Mouse (Mus musculus) kidney, embryonic 16.5 days (tissue): ENCODE data around the gene Plppr2. TPM values are rescaled to one million over a fixed set of nuclear protein-coding genes. Genes with fewer than 3 reads are reported as not detected.

Experiments used
- ATAC-seq: fragments of 200-750 bp; cut with Nextera tagmentation; 2 replicates; pipeline ENCODE4 v1.8.0; 2017; ENCODE audit warnings: moderate TSS enrichment; ENCODE audit not compliant: low FRiP score, low TSS enrichment
- H3K27ac ChIP-seq: fragments of 300-500 bp; sonication (generic); 2 replicates; pipeline ENCODE4 v1.5.1; 2014; ENCODE audit warnings: low read length
- H3K27me3 ChIP-seq: fragments of 300-500 bp; sonication (generic); 2 replicates; pipeline ENCODE4 v1.6.1; 2014; ENCODE audit warnings: low read length, control low read depth, mixed read lengths; ENCODE audit not compliant: insufficient read depth
- H3K36me3 ChIP-seq: fragments of 300-500 bp; sonication (generic); 2 replicates; pipeline ENCODE4 v1.6.1; 2014; ENCODE audit warnings: low read length, control low read depth, mixed read lengths; ENCODE audit not compliant: insufficient read depth
- H3K4me1 ChIP-seq: fragments of 300-500 bp; sonication (generic); 2 replicates; pipeline ENCODE4 v1.6.1; 2014; ENCODE audit warnings: low read length, control low read depth, mixed read lengths; ENCODE audit not compliant: insufficient read depth
- H3K4me2 ChIP-seq: fragments of 300-500 bp; sonication (generic); replicated peaks from 2 replicates; pipeline ENCODE4 v1.6.1; 2014; ENCODE audit warnings: low read depth, low read length
- H3K4me3 ChIP-seq: fragments of 300-500 bp; sonication (generic); 2 replicates; pipeline ENCODE4 v1.5.1; 2014; ENCODE audit warnings: mild to moderate bottlenecking, low read length
- H3K9ac ChIP-seq: fragments of 300-500 bp; sonication (generic); replicated peaks from 2 replicates; pipeline ENCODE4 v1.6.1; 2014; ENCODE audit warnings: low read length
- H3K9me3 ChIP-seq: fragments of 300-500 bp; sonication (generic); 2 replicates; pipeline ENCODE4 v1.6.1; 2016; ENCODE audit warnings: low read length, control low read depth
- WGBS: fragments of 180-500 bp; shearing (Covaris S2); extraction: QIAGEN DNeasy Blood & Tissue Kit; methylation state at CpG from one replicate; pipeline ENCODE4 v1.1.7; 2014; 5-methylcytosine and 5-hydroxymethylcytosine counted together
- polyA plus RNA-seq: library from polyadenylated mRNA; unstranded; fragments of >200 nt; fragmentation: Nextera tagmentation; extraction: Ambion mirVana; gene quantifications from 2 replicates; pipeline ENCODE4 v1.2.1, GENCODE M21; 2015

Gene Plppr2
- polyA plus RNA-seq, 1 experiment from 2014 or later = 10.4 TPM

- Histone ChIP-seq H3K9ac (no peak overlapping the region), H3K27me3 (peaks cover 10% of the 10 kb centered on the region; the same call in 1 of the 2 replicates), H3K27ac (no peak overlapping the region), H3K4me1 (peaks cover 43% of the 10 kb centered on the region), H3K9me3 (no peaks in the 10 kb centered on the region), H3K36me3 (peaks cover 7% of the 10 kb centered on the region; the same call in 1 of the 2 replicates), H3K4me2 (no peak overlapping the region), H3K4me3 (no peak overlapping the region)
- WGBS = 77% methylated on average over 5 of the region's 5 CpGs
- ATAC-seq = no peak
These were observed 21.5 kb downstream of the Plppr2 start for GRCm38 (mm10) chr9:21958372-21958771.

GRCm38 (mm10) chr9:21959244-21959643 lies 22.4 kb downstream of the Plppr2 start:
- Histone ChIP-seq H3K9ac (no peak overlapping the region), H3K4me1 (peaks cover 49% of the 10 kb centered on the region), H3K36me3 (peaks cover 7% of the 10 kb centered on the region; the same call in 1 of the 2 replicates), H3K9me3 (no peaks in the 10 kb centered on the region), H3K4me2 (no peak overlapping the region), H3K27ac (no peak overlapping the region), H3K27me3 (peaks cover 10% of the 10 kb centered on the region; the same call in 1 of the 2 replicates), H3K4me3 (no peak overlapping the region)
- no peak for ATAC-seq
- WGBS = 84% methylated on average over 7 of the region's 7 CpGs

GRCm38 (mm10) chr9:21960135-21960534 lies 23.3 kb downstream of the Plppr2 start:
- Histone ChIP-seq H3K36me3 (peaks cover 7% of the 10 kb centered on the region; the same call in 1 of the 2 replicates), H3K9ac (peak overlapping the region; percentile 35; the same call in 1 of the 2 replicates), H3K27ac (peak overlapping the region; percentile 69; the same call in 1 of the 2 replicates), H3K4me2 (peak overlapping the region; percentile 93), H3K4me1 (peaks cover 49% of the 10 kb centered on the region), H3K27me3 (peaks cover 10% of the 10 kb centered on the region; the same call in 1 of the 2 replicates), H3K4me3 (peak overlapping the region; percentile 13; the same call in 1 of the 2 replicates), H3K9me3 (no peaks in the 10 kb centered on the region)
- 31% methylated on average over 9 of the region's 9 CpGs for WGBS
- no peak for ATAC-seq

- Histone ChIP-seq H3K27me3 (peaks cover 10% of the 10 kb centered on the region; the same call in 1 of the 2 replicates), H3K9ac (peak overlapping the region; percentile 35; the same call in 1 of the 2 replicates), H3K9me3 (no peaks in the 10 kb centered on the region), H3K4me1 (peaks cover 49% of the 10 kb centered on the region), H3K36me3 (peaks cover 7% of the 10 kb centered on the region; the same call in 1 of the 2 replicates), H3K4me3 (peak overlapping the region; percentile 15; the same call in 1 of the 2 replicates), H3K27ac (peak overlapping the region; percentile 69; the same call in 1 of the 2 replicates), H3K4me2 (peak overlapping the region; percentile 93)
- ATAC-seq = no peak
- WGBS = 8% methylated on average over 26 of the region's 26 CpGs
These were observed 23.9 kb downstream of the Plppr2 start for GRCm38 (mm10) chr9:21960558-21961208.

- Histone ChIP-seq H3K4me2 (peak overlapping the region; percentile 93), H3K4me3 (peak overlapping the region; percentile 56), H3K36me3 (peaks cover 7% of the 10 kb centered on the region; the same call in 1 of the 2 replicates), H3K9me3 (no peaks in the 10 kb centered on the region), H3K27ac (no peak overlapping the region), H3K4me1 (peaks cover 45% of the 10 kb centered on the region), H3K27me3 (peaks cover 10% of the 10 kb centered on the region; the same call in 1 of the 2 replicates), H3K9ac (0 out of 2 replicates have a peak overlapping the region, but pooled peaks have one; percentile 64)
- WGBS = 2% methylated on average over 35 of the region's 35 CpGs
- no peak for ATAC-seq
These were observed 24.6 kb downstream of the Plppr2 start for GRCm38 (mm10) chr9:21961366-21961980.

- H3K9me3 ChIP-seq = no peaks in the 10 kb centered on the region
- WGBS = 0% methylated on average over 15 of the region's 15 CpGs
- H3K9ac ChIP-seq = peak overlapping the region; percentile 64
- H3K27me3 ChIP-seq = peaks cover 10% of the 10 kb centered on the region; the same call in 1 of the 2 replicates
- peaks cover 7% of the 10 kb centered on the region; the same call in 1 of the 2 replicates for H3K36me3 ChIP-seq
- peaks cover 43% of the 10 kb centered on the region for H3K4me1 ChIP-seq
- H3K4me2 ChIP-seq = peak overlapping the region; percentile 93
- H3K4me3 ChIP-seq = peak overlapping the region; percentile 56
- ATAC-seq = peak; percentile 21; the same call in 1 of the 2 replicates
- H3K27ac ChIP-seq = no peak overlapping the region
These were observed 25.2 kb downstream of the Plppr2 start for GRCm38 (mm10) chr9:21962010-21962409.

GRCm38 (mm10) chr9:21962416-21963059 lies 25.7 kb downstream of the Plppr2 start:
- peak; percentile 79 for ATAC-seq
- WGBS = 4% methylated on average over 34 of the region's 34 CpGs
- peaks cover 10% of the 10 kb centered on the region; the same call in 1 of the 2 replicates for H3K27me3 ChIP-seq
- H3K4me2 ChIP-seq = peak overlapping the region; percentile 93
- H3K9me3 ChIP-seq = no peaks in the 10 kb centered on the region
- H3K9ac ChIP-seq = peak overlapping the region; percentile 64
- H3K36me3 ChIP-seq = peaks cover 7% of the 10 kb centered on the region; the same call in 1 of the 2 replicates
- H3K27ac ChIP-seq = 0 out of 2 replicates have a peak overlapping the region, but pooled peaks have one; percentile 15
- H3K4me3 ChIP-seq = peak overlapping the region; percentile 56
- peaks cover 43% of the 10 kb centered on the region for H3K4me1 ChIP-seq

GRCm38 (mm10) chr9:21963417-21963816 lies 26.6 kb downstream of the Plppr2 start, which contains the start of gene Epor:
Gene Epor, minus strand, starts transcription at chr9:21963506.
- H3K9ac ChIP-seq = peak within 1 kb of the TSS; percentile 64
- peak; percentile 37 for ATAC-seq

GRCm38 (mm10) chr9:21968883-21969282 lies 32.0 kb downstream of the Plppr2 start:
- no peak overlapping the region for H3K4me2 ChIP-seq
- WGBS = 46% methylated on average over 6 of the region's 6 CpGs
- H3K4me3 ChIP-seq = no peak overlapping the region
- H3K4me1 ChIP-seq = 0 out of 2 replicates have a peak, but pooled peaks cover under 1% of the 10 kb centered on the region
- H3K27ac ChIP-seq = no peak overlapping the region
- no peak for ATAC-seq
- H3K9ac ChIP-seq = no peak overlapping the region
- peaks cover 4% of the 10 kb centered on the region; the same call in 1 of the 2 replicates for H3K36me3 ChIP-seq
- no peaks in the 10 kb centered on the region for H3K9me3 ChIP-seq
- H3K27me3 ChIP-seq = no peaks in the 10 kb centered on the region

More at GRCm38 (mm10) chr9:21963417-21963816, 26.6 kb downstream of the Plppr2 start, which contains the start of gene Epor:
- 9% methylated on average over 8 of the region's 8 CpGs for WGBS
- 0 out of 2 replicates have a peak within 1 kb of the TSS, but pooled peaks have one; percentile 15 for H3K27ac ChIP-seq
- H3K4me3 ChIP-seq = peak within 1 kb of the TSS; percentile 56
- H3K4me2 ChIP-seq = peak within 1 kb of the TSS; percentile 93
- H3K36me3 ChIP-seq = 0 out of 2 replicates have a peak, but pooled peaks cover 3% of the 10 kb centered on the region
- no peaks in the 10 kb centered on the region for H3K9me3 ChIP-seq
- H3K27me3 ChIP-seq = peaks cover 10% of the 10 kb centered on the region; the same call in 1 of the 2 replicates
- H3K4me1 ChIP-seq = peaks cover 43% of the 10 kb centered on the region
